Mouse (Mus musculus) heart, adult 2 months (tissue): ENCODE measurements around the gene Gm3636.
"Not testable (repeated sequence)": the region's sequence is repeated elsewhere in the genome, so short reads cannot be mapped to it uniquely, and the experiment has no call there.

Experiments
- CTCF ChIP-seq: fragments of 200-600 bp; IDR thresholded peaks from 2 replicates; pipeline ENCODE4 v1.8.1; 2022; ENCODE audit warnings: antibody characterized with exemption, mild to moderate bottlenecking, moderate library complexity
- EP300 ChIP-seq: fragments of 200-500 bp; IDR thresholded peaks from 2 replicates; pipeline ENCODE4 v1.6.1; 2011; ENCODE audit warnings: low read depth, low read length, control low read depth; ENCODE audit not compliant: insufficient read depth
- POLR2A ChIP-seq: fragments of 200-500 bp; IDR thresholded peaks from 2 replicates; pipeline ENCODE4 v1.6.1; 2011; ENCODE audit warnings: mild to moderate bottlenecking, low read depth, low read length, control low read depth; ENCODE audit not compliant: insufficient read depth

DNA sequence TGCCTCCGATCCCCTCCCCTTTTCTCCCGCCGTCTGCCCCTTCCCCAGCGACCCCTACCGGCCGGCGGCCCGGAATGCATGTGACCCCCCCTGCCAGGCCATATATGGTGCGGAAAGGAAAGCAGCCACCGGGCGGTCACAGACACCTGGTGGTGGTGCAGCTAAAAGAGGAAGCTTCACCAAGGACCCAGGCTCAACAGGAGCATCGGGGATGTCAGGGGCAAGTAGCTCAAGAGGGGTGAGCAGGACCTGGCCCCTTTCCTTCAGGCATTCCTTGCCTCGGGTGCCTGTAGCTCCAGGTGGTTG lies 15.1 kb upstream of the Gm3636 start:
- peak; percentile 11; the same call in 1 of the 2 replicates for TF ChIP-seq CTCF
- not testable (repeated sequence) for TF ChIP-seq EP300, POLR2A
